Mouse (Mus musculus) hindbrain, embryonic 11.5 days (tissue): ENCODE data around the gene Apba2. TPM values are rescaled to one million over a fixed set of nuclear protein-coding genes. Genes with fewer than 3 reads are reported as not detected.

Experiments
- ATAC-seq: fragments of 200-750 bp; cut with Nextera tagmentation; 2 replicates; pipeline ENCODE4 v1.8.0; 2017; ENCODE audit warnings: mild to moderate bottlenecking, moderate TSS enrichment, moderate library complexity; ENCODE audit not compliant: low FRiP score
- DNase-seq: peaks from one replicate; pipeline ENCODE4 v3.0.0-alpha.2; 2015; ENCODE audit warnings: low spot score
- H3K27ac ChIP-seq: fragments of 300-500 bp; sonication (generic); 2 replicates; pipeline ENCODE4 v1.5.1; 2014; ENCODE audit warnings: mild to moderate bottlenecking, low read depth, low read length
- H3K27me3 ChIP-seq: fragments of 300-500 bp; sonication (generic); 2 replicates; pipeline ENCODE4 v1.6.1; 2014; ENCODE audit warnings: mild to moderate bottlenecking, low read length, moderate library complexity, mixed read lengths; ENCODE audit not compliant: control insufficient read depth, insufficient read depth
- H3K36me3 ChIP-seq: fragments of 300-500 bp; sonication (generic); 2 replicates; pipeline ENCODE4 v1.6.1; 2014; ENCODE audit warnings: mild to moderate bottlenecking, low read length, moderate library complexity, mixed read lengths; ENCODE audit not compliant: control insufficient read depth, insufficient read depth
- H3K4me1 ChIP-seq: fragments of 300-500 bp; sonication (generic); replicated peaks from 2 replicates; pipeline ENCODE4 v1.6.1; 2014; ENCODE audit warnings: low read length, mixed read lengths; ENCODE audit not compliant: control insufficient read depth, insufficient read depth
- H3K4me2 ChIP-seq: fragments of 300-500 bp; sonication (generic); replicated peaks from 2 replicates; pipeline ENCODE4 v1.6.1; 2014; ENCODE audit warnings: mild to moderate bottlenecking, low read depth, low read length
- H3K4me3 ChIP-seq: fragments of 300-500 bp; sonication (generic); 2 replicates; pipeline ENCODE4 v1.5.1; 2014; ENCODE audit warnings: low read depth, low read length
- H3K9ac ChIP-seq: fragments of 300-500 bp; sonication (generic); 2 replicates; pipeline ENCODE4 v1.6.1; 2014; ENCODE audit warnings: low read depth, low read length
- H3K9me3 ChIP-seq: fragments of 300-500 bp; sonication (generic); 2 replicates; pipeline ENCODE4 v1.6.1; 2016; ENCODE audit warnings: low read length; ENCODE audit not compliant: control insufficient read depth
- WGBS: fragments of 180-500 bp; shearing (Covaris S2); extraction: QIAGEN DNeasy Blood & Tissue Kit; methylation state at CpG from one replicate; pipeline ENCODE4 v1.1.7; 2014; 5-methylcytosine and 5-hydroxymethylcytosine counted together
- polyA plus RNA-seq: library from polyadenylated mRNA; unstranded; fragments of >200 nt; fragmentation: Nextera tagmentation; extraction: Ambion mirVana; gene quantifications from 2 replicates; pipeline ENCODE4 v1.2.1, GENCODE M21; 2014

Apba2 gene
- polyA plus RNA-seq, 1 experiment from 2014 or later = 67.0 TPM

DNA sequence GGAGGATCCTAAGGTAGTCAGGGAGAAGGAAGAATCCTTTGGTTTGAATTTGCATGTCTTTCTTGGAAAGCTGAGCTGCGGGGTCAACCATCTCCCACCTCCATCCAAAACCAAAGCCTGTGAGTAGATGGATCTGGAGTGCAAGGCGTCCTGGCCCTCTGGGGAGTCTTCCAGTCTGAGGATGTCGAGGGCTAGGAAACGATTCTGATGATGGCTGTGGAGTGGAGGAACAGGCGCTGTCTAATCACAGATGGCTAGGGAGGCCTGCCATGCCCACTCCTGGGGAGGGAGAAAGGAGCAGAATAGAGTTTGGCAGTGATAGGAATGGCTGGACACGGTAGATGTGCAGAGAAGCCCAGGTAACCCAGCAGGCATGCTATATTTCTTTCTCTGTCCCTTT, 129.6 kb downstream of the Apba2 start:
- Histone ChIP-seq H3K9ac (no peak overlapping the region), H3K36me3 (no peaks in the 10 kb centered on the region), H3K27me3 (no peaks in the 10 kb centered on the region), H3K4me3 (no peak overlapping the region), H3K4me1 (peaks cover 10% of the 10 kb centered on the region), H3K27ac (no peak overlapping the region), H3K4me2 (no peak overlapping the region), H3K9me3 (no peaks in the 10 kb centered on the region)
- DNase-seq (no peak), ATAC-seq (no peak)
- WGBS = 64% methylated on average over 6 of the region's 6 CpGs

DNA sequence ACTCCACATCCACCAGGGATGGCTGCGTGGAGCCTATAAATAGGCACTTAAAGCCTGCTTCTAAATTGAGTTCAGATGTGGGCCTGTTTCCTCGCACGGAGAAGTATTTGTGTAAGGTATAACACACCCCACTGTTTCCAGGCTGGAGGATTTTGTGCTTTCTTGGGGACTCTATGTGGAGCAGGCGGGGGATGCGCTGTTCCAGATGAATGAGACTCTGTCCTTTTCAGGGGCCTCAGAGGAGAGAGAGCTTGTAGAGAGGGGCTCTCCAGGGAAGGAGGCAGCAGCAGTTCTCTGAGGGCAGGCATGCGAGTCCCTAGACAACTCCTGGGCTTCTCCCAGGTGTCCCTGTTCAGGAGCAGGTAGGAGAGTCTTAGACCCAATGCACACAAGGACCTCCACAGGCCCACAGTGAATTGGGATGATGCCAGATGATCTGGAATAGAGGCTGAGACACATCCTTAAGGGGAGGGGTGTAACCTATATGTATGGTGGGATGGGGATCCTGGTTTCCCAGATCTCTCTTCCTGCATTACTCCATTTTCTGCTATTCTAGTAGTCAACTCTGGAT, 130.4 kb downstream of the Apba2 start:
- DNase-seq (no peak), ATAC-seq (no peak)
- Histone ChIP-seq H3K9me3 (no peaks in the 10 kb centered on the region), H3K27me3 (no peaks in the 10 kb centered on the region), H3K4me2 (no peak overlapping the region), H3K36me3 (no peaks in the 10 kb centered on the region), H3K27ac (no peak overlapping the region), H3K4me1 (peaks cover 10% of the 10 kb centered on the region), H3K4me3 (no peak overlapping the region), H3K9ac (no peak overlapping the region)
- WGBS = 47% methylated on average over 6 of the region's 6 CpGs

DNA sequence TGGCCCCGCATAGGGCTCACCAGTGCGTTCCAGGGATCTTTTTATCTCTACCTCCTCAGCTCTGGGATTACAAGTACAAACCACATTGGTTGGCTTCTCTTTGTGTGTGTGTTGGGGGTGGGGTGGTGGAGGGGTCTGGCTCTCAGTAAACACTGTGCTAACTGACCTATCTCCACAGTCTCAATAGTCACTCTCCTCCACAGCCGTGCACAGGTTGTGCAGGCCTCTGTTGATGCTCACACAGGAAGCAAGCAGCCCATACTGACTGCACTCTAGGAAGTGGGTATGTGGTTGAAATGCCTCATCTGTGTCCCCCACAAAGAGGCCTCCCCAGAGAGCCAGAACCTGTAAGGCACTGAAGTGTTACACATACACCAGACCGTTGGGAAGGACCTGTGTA, 131.7 kb downstream of the Apba2 start:
- WGBS = 54% methylated on average over 4 of the region's 4 CpGs
- no peak overlapping the region for H3K9ac ChIP-seq
- H3K4me3 ChIP-seq = no peak overlapping the region
- peak overlapping the region; percentile 75 for H3K27ac ChIP-seq
- H3K4me2 ChIP-seq = no peak overlapping the region
- H3K27me3 ChIP-seq = no peaks in the 10 kb centered on the region
- no peaks in the 10 kb centered on the region for H3K36me3 ChIP-seq
- DNase-seq = no peak
- H3K9me3 ChIP-seq = no peaks in the 10 kb centered on the region
- ATAC-seq = peak; percentile 43
- peaks cover 10% of the 10 kb centered on the region for H3K4me1 ChIP-seq

DNA sequence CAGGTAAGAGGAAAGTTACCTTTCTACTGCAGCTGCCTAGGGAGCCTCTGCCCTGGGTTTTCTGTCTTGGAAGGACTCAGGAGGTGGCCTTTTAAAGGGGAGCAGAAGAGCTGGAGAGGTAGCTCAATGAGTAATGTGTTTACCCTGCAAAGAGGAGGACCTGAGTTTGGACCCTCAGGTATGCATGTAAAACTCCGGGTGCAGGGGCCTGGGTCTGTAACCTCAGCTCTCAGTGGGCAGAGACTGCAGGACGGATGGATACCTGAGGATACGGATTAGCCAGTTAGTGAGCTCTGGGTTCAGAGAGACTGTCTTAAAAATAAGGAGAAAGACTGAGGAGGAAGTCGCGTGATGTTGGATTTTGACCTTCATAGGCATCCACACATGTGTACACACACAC, 132.4 kb downstream of the Apba2 start:
- H3K9me3 ChIP-seq = no peaks in the 10 kb centered on the region
- no peaks in the 10 kb centered on the region for H3K27me3 ChIP-seq
- peaks cover 10% of the 10 kb centered on the region for H3K4me1 ChIP-seq
- no peak overlapping the region for H3K4me2 ChIP-seq
- DNase-seq = no peak
- H3K9ac ChIP-seq = no peak overlapping the region
- ATAC-seq = no peak
- no peaks in the 10 kb centered on the region for H3K36me3 ChIP-seq
- WGBS = 64% methylated on average over 5 of the region's 5 CpGs
- H3K27ac ChIP-seq = peak overlapping the region; percentile 75
- H3K4me3 ChIP-seq = no peak overlapping the region

DNA sequence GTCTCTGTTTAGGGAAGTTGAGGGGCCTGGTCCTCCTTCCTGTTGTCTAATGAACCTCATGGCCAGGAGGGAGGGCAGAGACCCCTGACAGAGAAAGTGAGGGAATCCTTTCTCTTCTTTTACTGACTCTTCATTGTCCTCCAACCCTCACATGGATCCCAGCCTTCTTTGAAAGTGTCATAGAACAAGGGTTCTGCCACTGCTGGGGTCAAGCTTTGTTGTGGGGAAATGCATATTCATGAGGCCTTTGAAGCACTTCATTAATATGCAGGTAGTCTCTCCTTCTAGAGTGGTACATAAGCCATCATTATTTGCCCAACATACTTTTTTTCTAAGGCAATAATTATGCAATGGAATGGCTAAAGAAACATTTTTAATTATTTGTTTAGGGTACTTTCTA, 133.0 kb downstream of the Apba2 start:
- ATAC-seq = peak; percentile 75
- Histone ChIP-seq H3K4me2 (no peak overlapping the region), H3K4me3 (no peak overlapping the region), H3K9ac (no peak overlapping the region), H3K27ac (peak overlapping the region; percentile 75), H3K9me3 (no peaks in the 10 kb centered on the region), H3K27me3 (no peaks in the 10 kb centered on the region), H3K36me3 (no peaks in the 10 kb centered on the region), H3K4me1 (peaks cover 10% of the 10 kb centered on the region)
- peak; percentile 34 for DNase-seq

DNA sequence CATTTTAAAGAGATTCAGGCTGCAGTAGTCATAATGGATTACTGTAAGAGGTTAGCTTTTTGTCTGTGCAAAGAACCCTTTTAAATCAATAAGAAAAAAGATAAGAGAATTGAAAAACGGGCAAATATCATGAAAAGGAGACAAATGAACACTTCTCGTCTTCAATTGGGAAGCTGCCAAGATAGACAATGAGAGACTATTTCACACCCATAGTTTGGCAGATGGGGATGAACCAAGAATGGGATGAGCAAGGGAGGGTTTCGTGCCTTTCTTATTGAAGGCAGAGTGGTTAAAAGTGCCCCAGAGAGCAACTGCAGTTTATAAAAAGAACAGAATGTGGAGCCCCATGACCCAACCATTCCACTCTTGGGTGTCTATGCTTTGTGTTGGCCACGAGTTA, 137.4 kb downstream of the Apba2 start:
- DNase-seq (no peak), ATAC-seq (no peak)
- no peaks in the 10 kb centered on the region for H3K9me3 ChIP-seq
- H3K27ac ChIP-seq = no peak overlapping the region
- no peaks in the 10 kb centered on the region; the same call in 1 of the 2 replicates for H3K4me1 ChIP-seq
- no peak overlapping the region for H3K4me2 ChIP-seq
- H3K4me3 ChIP-seq = no peak overlapping the region
- H3K27me3 ChIP-seq = no peaks in the 10 kb centered on the region
- WGBS = 82% methylated on average over 4 of the region's 4 CpGs
- H3K36me3 ChIP-seq = no peaks in the 10 kb centered on the region
- no peak overlapping the region for H3K9ac ChIP-seq

DNA sequence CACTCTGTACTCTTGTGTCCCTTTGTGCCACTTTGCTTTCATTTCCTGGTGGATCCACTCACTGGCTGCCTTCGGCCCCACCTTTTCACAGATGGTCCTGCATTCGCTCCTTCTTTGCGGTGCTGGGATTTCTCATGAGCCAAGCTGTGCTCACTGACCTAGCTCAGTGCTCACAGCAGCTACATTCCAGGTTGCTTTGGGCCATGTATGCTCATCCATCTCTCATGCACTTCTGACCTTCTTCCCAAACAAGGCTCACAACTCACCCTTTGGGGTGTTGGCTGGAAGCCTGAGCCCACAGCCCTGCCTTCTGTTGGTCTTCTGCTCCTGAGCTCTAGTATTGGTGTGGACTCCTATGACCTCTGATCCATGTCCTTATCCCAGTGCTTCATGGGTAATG, 139.1 kb downstream of the Apba2 start:
- Histone ChIP-seq H3K4me2 (no peak overlapping the region), H3K27me3 (no peaks in the 10 kb centered on the region), H3K9ac (no peak overlapping the region), H3K4me3 (no peak overlapping the region), H3K4me1 (no peaks in the 10 kb centered on the region), H3K9me3 (no peaks in the 10 kb centered on the region), H3K36me3 (no peaks in the 10 kb centered on the region), H3K27ac (no peak overlapping the region)
- 93% methylated on average over 3 of the region's 3 CpGs for WGBS
- ATAC-seq = no peak
- DNase-seq = no peak

DNA sequence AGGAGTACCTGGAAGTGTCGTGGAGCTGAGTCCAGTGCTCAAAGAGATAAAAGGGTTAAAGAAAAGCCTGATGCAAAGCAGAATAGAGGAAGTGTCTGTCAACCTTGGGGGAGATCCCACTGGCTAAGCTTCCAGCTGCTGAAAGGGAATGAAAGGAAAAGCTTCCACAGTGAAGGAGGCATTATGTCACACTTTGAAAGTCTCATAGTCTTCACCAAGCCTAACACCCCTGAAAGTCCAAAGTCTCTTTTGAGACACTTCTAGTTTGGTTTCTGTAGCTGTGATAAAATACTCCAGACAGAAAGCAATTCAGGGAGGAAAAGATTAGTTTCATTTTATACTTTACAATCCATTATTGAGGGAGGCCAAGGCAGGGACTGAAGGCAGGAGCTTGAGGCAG, 141.4 kb downstream of the Apba2 start:
- ATAC-seq = no peak
- Histone ChIP-seq H3K9ac (no peak overlapping the region), H3K4me1 (no peaks in the 10 kb centered on the region), H3K27me3 (no peaks in the 10 kb centered on the region), H3K4me3 (no peak overlapping the region), H3K9me3 (no peaks in the 10 kb centered on the region), H3K36me3 (no peaks in the 10 kb centered on the region), H3K4me2 (no peak overlapping the region), H3K27ac (no peak overlapping the region)
- WGBS = 43% methylated on average over 1 of the region's 1 CpGs
- DNase-seq = no peak

DNA sequence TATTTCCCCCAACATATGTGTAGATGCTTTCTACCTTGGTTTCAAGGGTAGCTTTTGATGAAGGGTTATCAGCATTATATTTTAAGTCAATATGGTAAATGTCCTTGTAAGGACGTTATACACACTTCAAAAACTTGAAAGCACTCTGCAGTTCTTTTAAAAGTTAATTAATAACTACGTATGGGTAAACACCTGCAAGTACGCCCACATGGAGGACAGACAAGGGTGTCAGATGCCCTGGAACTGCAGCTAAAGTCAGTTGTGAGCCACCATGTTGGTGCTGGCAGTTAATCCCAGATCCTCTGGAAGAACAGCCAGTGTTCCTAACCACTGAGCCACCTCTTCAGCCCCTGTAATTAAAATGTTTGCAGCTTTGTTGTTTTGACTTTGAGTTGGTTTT, 144.0 kb downstream of the Apba2 start:
- Histone ChIP-seq H3K27me3 (no peaks in the 10 kb centered on the region), H3K27ac (no peak overlapping the region), H3K4me2 (no peak overlapping the region), H3K9ac (no peak overlapping the region), H3K36me3 (no peaks in the 10 kb centered on the region), H3K9me3 (no peaks in the 10 kb centered on the region), H3K4me1 (no peaks in the 10 kb centered on the region), H3K4me3 (no peak overlapping the region)
- ATAC-seq (no peak), DNase-seq (no peak)
- 85% methylated on average over 3 of the region's 3 CpGs for WGBS
